Mouse (Mus musculus) liver, embryonic 14.5 days (tissue): Measurements from ENCODE around the gene Usb1. TPM values are rescaled to one million over a fixed set of nuclear protein-coding genes. Genes with fewer than 3 reads are reported as not detected.
"Not testable (repeated sequence)": the region's sequence is repeated elsewhere in the genome, so short reads cannot be mapped to it uniquely, and the experiment has no call there.

Source experiments
- ATAC-seq: fragments of 200-750 bp; cut with Nextera tagmentation; 2 replicates; pipeline ENCODE4 v1.8.0; 2017; ENCODE audit warnings: moderate number of reproducible peaks, mild to moderate bottlenecking, moderate library complexity; ENCODE audit not compliant: insufficient read depth
- DNase-seq, 3 experiments: peaks; one replicate each; pipeline ENCODE4 v3.0.0-alpha.2; 2012 to 2013; ENCODE audit warnings: low read depth in 3 of 3, low spot score in 3 of 3
- H3K27ac ChIP-seq: fragments of 300-500 bp; sonication (generic); 2 replicates; pipeline ENCODE4 v1.5.1; 2014; ENCODE audit warnings: moderate library complexity, mild to moderate bottlenecking, control low read depth, inconsistent platforms
- H3K27me3 ChIP-seq: fragments of 300-500 bp; sonication (generic); 2 replicates; pipeline ENCODE4 v1.6.1; 2014; ENCODE audit warnings: mild to moderate bottlenecking, low read length, moderate library complexity; ENCODE audit not compliant: control insufficient read depth, insufficient read depth
- H3K36me3 ChIP-seq: fragments of 300-500 bp; sonication (generic); replicated peaks from 2 replicates; pipeline ENCODE4 v1.6.1; 2014; ENCODE audit warnings: low read depth; ENCODE audit not compliant: control insufficient read depth, insufficient read depth
- H3K4me1 ChIP-seq, 2 experiments: fragments of 200-500 bp in 1 of 2; fragments of 300-500 bp in 1 of 2; sonication (generic) in 1 of 2; replicated peaks; 2 replicates each; pipeline ENCODE4 v1.6.1; 2012 to 2014; ENCODE audit warnings: antibody characterized with exemption in 1 of 2, inconsistent platforms in 1 of 2, low read length in 1 of 2; ENCODE audit not compliant: control insufficient read depth in 2 of 2, insufficient read depth in 2 of 2
- H3K4me2 ChIP-seq: fragments of 300-500 bp; sonication (generic); 2 replicates; pipeline ENCODE4 v1.6.1; 2014; ENCODE audit warnings: low read depth, mild to moderate bottlenecking, control low read depth, moderate library complexity
- H3K4me3 ChIP-seq, 2 experiments: fragments of 200-500 bp in 1 of 2; fragments of 300-500 bp in 1 of 2; sonication (generic) in 1 of 2; 2 replicates each; pipeline ENCODE4 v1.5.1; 2012 to 2014; ENCODE audit warnings: low read depth in 2 of 2, low read length in 2 of 2, mild to moderate bottlenecking in 2 of 2, control low read depth in 1 of 2, inconsistent platforms in 1 of 2, moderate library complexity in 1 of 2; ENCODE audit not compliant: insufficient read depth in 1 of 2
- H3K9ac ChIP-seq: fragments of 300-500 bp; sonication (generic); replicated peaks from 2 replicates; pipeline ENCODE4 v1.6.1; 2014; ENCODE audit warnings: mild to moderate bottlenecking, control low read depth, moderate library complexity
- H3K9me3 ChIP-seq: fragments of 300-500 bp; sonication (generic); 2 replicates; pipeline ENCODE4 v1.6.1; 2016; ENCODE audit warnings: low read length, mixed read lengths; ENCODE audit not compliant: control insufficient read depth
- CTCF ChIP-seq: IDR thresholded peaks from 2 replicates; pipeline ENCODE4 v1.5.1; 2016; ENCODE audit warnings: antibody characterized with exemption, low read depth, control low read depth
- EP300 ChIP-seq: IDR thresholded peaks from 2 replicates; pipeline ENCODE4 v1.6.1; 2016; ENCODE audit warnings: antibody characterized with exemption, low read depth
- WGBS: fragments of 180-500 bp; shearing (Covaris S2); extraction: QIAGEN DNeasy Blood & Tissue Kit; methylation state at CpG from one replicate; pipeline ENCODE4 v1.1.7; 2014; ENCODE audit not compliant: insufficient replicate concordance; 5-methylcytosine and 5-hydroxymethylcytosine counted together
- polyA plus RNA-seq, 2 experiments: library from polyadenylated mRNA; depleted of rRNA in 1 of 2; stranded (reverse) in 1 of 2; unstranded in 1 of 2; fragments of >200 nt; fragmentation: Nextera tagmentation in 1 of 2; extraction: Ambion mirVana in 1 of 2; gene quantifications; 2 replicates each; pipeline versions ENCODE4 v1.2.1 to v1.2.3; 2012 to 2014

Gene Usb1
- polyA plus RNA-seq, 2 experiments: 8.7 to 9.3 TPM

DNA sequence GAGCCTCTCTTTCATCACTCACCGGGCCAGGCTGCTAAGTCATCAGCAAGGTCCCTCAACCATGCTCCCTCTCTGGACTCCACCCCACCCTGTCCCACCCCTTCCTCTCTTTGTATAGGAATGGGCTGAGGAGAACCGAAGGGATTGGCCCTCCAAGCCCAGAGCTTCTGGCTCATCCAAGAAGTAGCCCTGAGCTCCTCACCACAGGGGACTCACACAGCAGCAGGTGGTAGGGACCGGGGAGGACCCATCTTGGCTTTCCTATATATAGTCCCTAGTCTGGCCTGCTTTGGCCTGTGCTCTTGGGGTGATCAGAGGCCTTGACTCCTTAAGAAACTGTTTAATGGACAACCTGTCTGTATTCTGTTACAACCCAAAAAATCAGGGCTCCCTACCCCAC is 42.3 kb downstream of the Usb1 start:
- H3K4me3 ChIP-seq: no peak overlapping the region
- no peaks in the 10 kb centered on the region for H3K36me3 ChIP-seq
- no peaks in the 10 kb centered on the region for H3K9me3 ChIP-seq
- no peaks in the 10 kb centered on the region for H3K27me3 ChIP-seq
- no peak for TF ChIP-seq CTCF
- no peak overlapping the region for H3K9ac ChIP-seq
- DNase-seq: no peak
- H3K27ac ChIP-seq: no peak overlapping the region
- WGBS: 47% methylated on average over 3 of the region's 3 CpGs
- peaks cover 0 to 2% of the 10 kb centered on the region in 2 experiments; a peak in 1 of 4 replicates for H3K4me1 ChIP-seq
- no peak overlapping the region for H3K4me2 ChIP-seq
- no peak for ATAC-seq

DNA sequence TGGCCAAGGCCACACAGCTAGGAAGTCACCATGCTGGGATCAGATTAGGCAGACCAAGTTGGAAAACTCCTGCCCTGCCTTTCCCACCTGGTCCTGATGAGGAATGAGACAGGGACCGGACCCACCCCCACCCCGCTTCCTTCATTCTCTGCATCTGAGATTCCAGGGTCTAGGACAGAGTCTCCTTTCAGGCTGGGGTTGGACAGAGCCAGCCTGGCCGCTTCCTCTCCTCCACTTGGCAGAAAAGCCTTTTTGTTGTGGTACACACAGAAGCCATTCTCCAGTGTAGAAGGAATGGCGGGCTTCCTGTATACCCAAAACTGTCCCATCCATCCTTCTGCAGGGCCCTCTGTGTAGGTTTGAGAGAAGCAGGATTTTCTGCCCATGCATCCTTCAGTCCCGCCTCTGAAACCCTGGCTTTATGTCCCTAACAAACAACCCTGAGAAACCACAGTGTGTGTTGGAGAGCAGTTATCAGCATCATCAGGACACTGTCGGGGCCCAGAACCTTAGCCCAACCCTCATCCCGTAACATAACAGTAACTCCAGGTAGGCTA is 43.4 kb downstream of the Usb1 start:
- Histone ChIP-seq H3K4me2 (no peak overlapping the region), H3K4me1 (peaks cover 0 to 2% of the 10 kb centered on the region in 2 experiments; a peak in 1 of 4 replicates), H3K9me3 (no peaks in the 10 kb centered on the region), H3K27me3 (no peaks in the 10 kb centered on the region), H3K27ac (no peak overlapping the region), H3K36me3 (no peaks in the 10 kb centered on the region), H3K4me3 (no peak overlapping the region), H3K9ac (no peak overlapping the region)
- ATAC-seq (no peak), DNase-seq (no peak)
- 57% methylated on average over 7 of the region's 7 CpGs for WGBS
- TF ChIP-seq EP300 (no peak), CTCF (no peak)

DNA sequence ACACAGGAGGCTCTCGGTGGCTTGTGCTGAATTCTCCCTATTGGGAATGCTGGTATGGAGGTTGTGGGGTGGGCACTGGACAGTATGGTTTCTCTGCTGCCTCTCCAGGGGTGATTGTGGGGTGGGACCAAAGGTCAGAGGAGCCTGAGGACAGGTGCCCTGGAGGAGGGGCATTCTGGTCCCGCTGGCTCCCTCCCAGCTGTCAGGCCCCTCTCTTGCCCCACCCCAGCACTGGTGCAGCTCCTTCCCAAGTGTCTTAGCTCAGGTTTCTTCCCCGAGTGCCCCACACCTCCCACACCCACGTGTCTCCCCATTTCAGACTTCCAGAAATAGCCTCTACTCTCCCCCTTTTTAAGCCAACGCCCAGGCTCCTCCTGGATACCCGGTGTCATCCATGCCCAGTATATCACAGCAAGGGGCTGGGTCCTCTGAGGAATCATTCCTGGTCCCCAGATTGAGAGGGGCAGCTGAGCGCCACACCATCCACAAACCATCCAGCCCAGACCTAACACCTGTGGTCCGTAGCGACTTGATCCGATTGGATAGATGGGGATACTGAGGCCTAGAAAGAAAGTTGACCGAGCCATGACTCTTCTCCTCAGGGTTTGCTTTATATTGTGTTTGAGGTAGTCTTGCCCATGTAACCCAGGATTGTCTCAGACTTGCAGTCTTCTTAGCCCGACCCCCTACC is 44.4 kb downstream of the Usb1 start:
- TF ChIP-seq CTCF (no peak), EP300 (no peak)
- Histone ChIP-seq H3K27ac (no peak overlapping the region), H3K9ac (no peak overlapping the region), H3K4me2 (no peak overlapping the region), H3K4me3 (no peak overlapping the region), H3K27me3 (no peaks in the 10 kb centered on the region), H3K4me1 (peaks cover 0 to 2% of the 10 kb centered on the region in 2 experiments; a peak in 1 of 4 replicates), H3K36me3 (no peaks in the 10 kb centered on the region), H3K9me3 (no peaks in the 10 kb centered on the region)
- ATAC-seq (no peak), DNase-seq (no peak)
- 61% methylated on average over 12 of the region's 12 CpGs for WGBS

DNA sequence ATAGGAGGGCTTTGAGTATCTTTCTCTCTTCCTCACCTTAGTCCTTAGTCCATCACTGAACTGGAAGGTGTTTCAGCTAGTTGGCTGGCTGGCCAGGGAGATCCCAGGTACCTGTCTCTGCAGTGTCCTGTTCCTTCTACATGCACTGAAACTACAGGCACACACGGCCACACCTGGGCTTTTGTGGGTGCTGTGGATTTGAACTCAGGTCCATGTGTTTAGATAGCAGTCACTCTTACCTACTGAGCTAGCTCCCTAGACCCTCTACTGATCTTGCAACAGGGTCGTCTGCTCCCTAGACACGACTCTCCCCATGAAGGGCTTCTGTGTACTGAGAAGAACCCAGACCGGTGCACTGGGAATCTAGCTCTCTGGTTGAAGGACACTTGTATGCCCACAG is 45.0 kb downstream of the Usb1 start:
- Histone ChIP-seq H3K9me3 (no peaks in the 10 kb centered on the region), H3K4me2 (no peak overlapping the region), H3K4me3 (no peak overlapping the region), H3K27me3 (no peaks in the 10 kb centered on the region), H3K9ac (no peak overlapping the region), H3K36me3 (no peaks in the 10 kb centered on the region), H3K4me1 (peaks cover 0 to 2% of the 10 kb centered on the region in 2 experiments; a peak in 1 of 4 replicates), H3K27ac (no peak overlapping the region)
- ATAC-seq (no peak), DNase-seq (no peak)
- 61% methylated on average over 4 of the region's 4 CpGs for WGBS
- no peak for TF ChIP-seq EP300
- no peak for TF ChIP-seq CTCF

GRCm38 (mm10) chr8:95377863-95378291 is 45.8 kb downstream of the Usb1 start:
- TF ChIP-seq CTCF: no peak
- TF ChIP-seq EP300: no peak
- ATAC-seq: no peak
- H3K9ac ChIP-seq: no peak overlapping the region
- no peak for DNase-seq
- H3K27me3 ChIP-seq: no peaks in the 10 kb centered on the region
- no peak overlapping the region for H3K4me3 ChIP-seq
- H3K36me3 ChIP-seq: no peaks in the 10 kb centered on the region
- H3K4me1 ChIP-seq: peaks cover 0 to 2% of the 10 kb centered on the region in 2 experiments; a peak in 1 of 4 replicates
- no peaks in the 10 kb centered on the region for H3K9me3 ChIP-seq
- WGBS: 32% methylated on average over 7 of the region's 7 CpGs
- H3K4me2 ChIP-seq: no peak overlapping the region
- H3K27ac ChIP-seq: no peak overlapping the region

GRCm38 (mm10) chr8:95378928-95379327 is 46.8 kb downstream of the Usb1 start:
- H3K9me3 ChIP-seq, H3K27ac ChIP-seq, H3K4me1 ChIP-seq, DNase-seq, ATAC-seq, H3K4me3 ChIP-seq, H3K36me3 ChIP-seq, H3K27me3 ChIP-seq, H3K9ac ChIP-seq, H3K4me2 ChIP-seq: not testable (repeated sequence)
- WGBS: 79% methylated on average over 11 of the region's 11 CpGs
